Mouse (Mus musculus) thymus, postnatal 14 days (tissue): ENCODE measurements around the gene Syncrip.

ENCODE experiments used
- DNase-seq: peaks from one replicate; pipeline ENCODE4 v3.0.0; 2021

The Syncrip gene

GRCm38 (mm10) chr9:88482230-88482828 is at the start of gene Syncrip:
Gene Syncrip (minus strand): TSS chr9:88482574.
- DNase-seq = peak; percentile 94

GRCm38 (mm10) chr9:88529979-88530580 is 47.7 kb upstream of the Syncrip start:
- DNase-seq = no peak

GRCm38 (mm10) chr9:88529571-88529970 is 47.2 kb upstream of the Syncrip start:
- DNase-seq = no peak

GRCm38 (mm10) chr9:88528736-88529135 is 46.4 kb upstream of the Syncrip start:
- no peak for DNase-seq

- no peak for DNase-seq
Observed at GRCm38 (mm10) chr9:88527956-88528355, 45.6 kb upstream of the Syncrip start.

- DNase-seq = no peak
Observed at GRCm38 (mm10) chr9:88525341-88525740, 43.0 kb upstream of the Syncrip start.

- DNase-seq = no peak
Observed at GRCm38 (mm10) chr9:88524796-88525195, 42.4 kb upstream of the Syncrip start.

- no peak for DNase-seq
Observed at GRCm38 (mm10) chr9:88524367-88524766, 42.0 kb upstream of the Syncrip start.

- no peak for DNase-seq
Observed at GRCm38 (mm10) chr9:88523335-88523668, 40.9 kb upstream of the Syncrip start.

- DNase-seq = peak; percentile 98
Observed at GRCm38 (mm10) chr9:88522569-88523334, 40.4 kb upstream of the Syncrip start.

GRCm38 (mm10) chr9:88521961-88522568 is 39.7 kb upstream of the Syncrip start:
- no peak for DNase-seq

GRCm38 (mm10) chr9:88520849-88521483 is 38.6 kb upstream of the Syncrip start:
- DNase-seq = no peak

GRCm38 (mm10) chr9:88520122-88520848 is 37.9 kb upstream of the Syncrip start:
- no peak for DNase-seq

- no peak for DNase-seq
Observed at GRCm38 (mm10) chr9:88519390-88520121, 37.2 kb upstream of the Syncrip start.

- peak; percentile 51 for DNase-seq
Observed at GRCm38 (mm10) chr9:88516361-88516995, 34.1 kb upstream of the Syncrip start.

GRCm38 (mm10) chr9:88515546-88515945 is 33.2 kb upstream of the Syncrip start:
- DNase-seq = no peak

- DNase-seq = no peak
Observed at GRCm38 (mm10) chr9:88501846-88502245, 19.5 kb upstream of the Syncrip start.

GRCm38 (mm10) chr9:88500112-88500511 is 17.7 kb upstream of the Syncrip start:
- no peak for DNase-seq

GRCm38 (mm10) chr9:88492522-88492921 is 10.1 kb upstream of the Syncrip start:
- no peak for DNase-seq

- no peak for DNase-seq
Observed at GRCm38 (mm10) chr9:88484531-88484930, 2.2 kb upstream of the Syncrip start.

GRCm38 (mm10) chr9:88482829-88483396 is 539 bp upstream of the Syncrip start:
- DNase-seq = peak; percentile 93
